Mouse (Mus musculus) limb, embryonic 11.5 days (tissue): Measurements from ENCODE around the gene Arid1a. TPM values are rescaled to one million over a fixed set of nuclear protein-coding genes. Genes with fewer than 3 reads are reported as not detected.

Source experiments
- ATAC-seq: fragments of 200-750 bp; cut with Nextera tagmentation; 2 replicates; pipeline ENCODE4 v1.8.0; 2017; ENCODE audit warnings: low read depth; ENCODE audit not compliant: insufficient number of reproducible peaks, low FRiP score, low TSS enrichment
- DNase-seq: peaks from one replicate; pipeline ENCODE4 v3.0.0-alpha.2; 2015; ENCODE audit warnings: low spot score
- H3K27ac ChIP-seq: fragments of 300-500 bp; sonication (generic); replicated peaks from 2 replicates; pipeline ENCODE4 v1.5.1; 2014; ENCODE audit warnings: low read depth, mild to moderate bottlenecking, low read length
- H3K27me3 ChIP-seq: fragments of 300-500 bp; sonication (generic); 2 replicates; pipeline ENCODE4 v1.6.1; 2014; ENCODE audit warnings: mild to moderate bottlenecking, low read length, mixed read lengths; ENCODE audit not compliant: control insufficient read depth, insufficient read depth
- H3K36me3 ChIP-seq: fragments of 300-500 bp; sonication (generic); 2 replicates; pipeline ENCODE4 v1.6.1; 2014; ENCODE audit warnings: mild to moderate bottlenecking, low read length, moderate library complexity, mixed read lengths; ENCODE audit not compliant: control insufficient read depth, insufficient read depth
- H3K4me1 ChIP-seq: fragments of 300-500 bp; sonication (generic); 2 replicates; pipeline ENCODE4 v1.6.1; 2014; ENCODE audit warnings: low read length, mixed read lengths; ENCODE audit not compliant: control insufficient read depth, insufficient read depth
- H3K4me2 ChIP-seq: fragments of 300-500 bp; sonication (generic); 2 replicates; pipeline ENCODE4 v1.6.1; 2014; ENCODE audit warnings: low read depth, mild to moderate bottlenecking, moderate library complexity; ENCODE audit not compliant: severe bottlenecking
- H3K4me3 ChIP-seq: fragments of 300-500 bp; sonication (generic); 2 replicates; pipeline ENCODE4 v1.5.1; 2014; ENCODE audit warnings: low read depth, low read length
- H3K9ac ChIP-seq: fragments of 300-500 bp; sonication (generic); 2 replicates; pipeline ENCODE4 v1.6.1; 2014; ENCODE audit warnings: mild to moderate bottlenecking, low read length
- H3K9me3 ChIP-seq: fragments of 300-500 bp; sonication (generic); 2 replicates; pipeline ENCODE4 v1.6.1; 2016; ENCODE audit warnings: low read length; ENCODE audit not compliant: control insufficient read depth
- WGBS: fragments of 180-500 bp; shearing (Covaris S2); extraction: QIAGEN DNeasy Blood & Tissue Kit; methylation state at CpG from one replicate; pipeline ENCODE4 v1.1.7; 2014; 5-methylcytosine and 5-hydroxymethylcytosine counted together
- polyA plus RNA-seq: library from polyadenylated mRNA; unstranded; fragments of >200 nt; fragmentation: Nextera tagmentation; extraction: Ambion mirVana; gene quantifications from 2 replicates; pipeline ENCODE4 v1.2.1, GENCODE M21; 2014

Arid1a gene
- polyA plus RNA-seq, 1 experiment from 2014 or later, result 46.2 TPM

GRCm38 (mm10) chr4:133674331-133674695 lies 82.3 kb downstream of the Arid1a start:
- Histone ChIP-seq H3K27me3 (no peaks in the 10 kb centered on the region), H3K36me3 (peaks cover 3% of the 10 kb centered on the region; the same call in 1 of the 2 replicates), H3K4me1 (peaks cover 10% of the 10 kb centered on the region), H3K4me2 (no peak overlapping the region), H3K4me3 (no peak overlapping the region), H3K9me3 (no peaks in the 10 kb centered on the region), H3K9ac (0 out of 2 replicates have a peak overlapping the region, but pooled peaks have one; percentile 24), H3K27ac (no peak overlapping the region)
- no peak for DNase-seq
- 67% methylated on average over 8 of the region's 8 CpGs for WGBS
- no peak for ATAC-seq

DNA sequence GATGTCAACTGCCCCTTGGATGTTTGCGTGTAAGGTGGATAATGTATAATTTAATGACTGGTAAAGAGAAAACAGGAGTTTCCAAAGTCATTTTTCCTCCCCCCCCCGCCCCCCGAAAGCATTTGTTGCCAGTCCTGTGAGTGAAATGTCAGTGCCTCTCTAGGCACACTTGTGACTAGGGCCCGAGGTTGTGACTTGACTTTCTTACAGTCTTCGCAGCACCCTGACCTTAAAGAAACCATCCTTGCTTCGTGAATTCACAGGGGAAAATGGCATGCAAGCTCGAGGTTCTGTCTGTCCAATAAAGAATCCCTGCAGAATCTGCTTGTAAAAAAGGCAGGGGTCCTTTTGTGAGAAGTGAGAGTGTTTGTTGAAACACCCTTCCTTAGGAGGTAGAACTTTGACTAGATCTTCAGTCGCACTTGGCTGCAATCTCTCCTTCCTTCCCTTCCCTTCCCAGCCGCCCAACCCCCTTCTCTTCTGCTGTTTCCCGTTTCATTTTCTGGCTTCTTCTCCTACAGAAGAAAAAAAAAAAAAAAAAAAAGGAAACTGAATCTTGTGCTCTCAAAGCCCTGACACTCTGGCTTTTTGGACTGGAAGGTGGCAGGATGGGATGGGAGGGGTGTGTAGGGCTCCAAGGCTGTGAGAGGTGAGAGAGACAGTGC lies 82.8 kb downstream of the Arid1a start:
- Histone ChIP-seq H3K9me3 (no peaks in the 10 kb centered on the region), H3K4me1 (peaks cover 10% of the 10 kb centered on the region), H3K4me3 (no peak overlapping the region), H3K9ac (0 out of 2 replicates have a peak overlapping the region, but pooled peaks have one; percentile 24), H3K27ac (no peak overlapping the region), H3K27me3 (no peaks in the 10 kb centered on the region), H3K36me3 (peaks cover 3% of the 10 kb centered on the region; the same call in 1 of the 2 replicates), H3K4me2 (no peak overlapping the region)
- ATAC-seq (no peak), DNase-seq (no peak)
- WGBS, result 37% methylated on average over 10 of the region's 10 CpGs

GRCm38 (mm10) chr4:133672845-133673647 lies 83.5 kb downstream of the Arid1a start:
- no peak for DNase-seq
- peak overlapping the region; percentile 75 for H3K4me2 ChIP-seq
- H3K4me1 ChIP-seq, result peaks cover 10% of the 10 kb centered on the region
- no peaks in the 10 kb centered on the region for H3K27me3 ChIP-seq
- H3K9me3 ChIP-seq, result no peaks in the 10 kb centered on the region
- ATAC-seq, result 0 out of 2 replicates have a peak, but pooled peaks have one; percentile 5
- H3K9ac ChIP-seq, result peak overlapping the region; percentile 76
- WGBS, result 1% methylated on average over 24 of the region's 24 CpGs
- H3K27ac ChIP-seq, result peak overlapping the region; percentile 90
- no peaks in the 10 kb centered on the region; the same call in 1 of the 2 replicates for H3K36me3 ChIP-seq
- H3K4me3 ChIP-seq, result peak overlapping the region; percentile 77

GRCm38 (mm10) chr4:133671881-133672844 lies 84.4 kb downstream of the Arid1a start, which contains the start of gene Pigv:
TSS of gene Pigv (minus strand) at chr4:133672647.
- H3K36me3 ChIP-seq, result no peaks in the 10 kb centered on the region; the same call in 1 of the 2 replicates
- H3K4me3 ChIP-seq, result peak within 1 kb of the TSS; percentile 77
- no peaks in the 10 kb centered on the region for H3K9me3 ChIP-seq
- H3K4me2 ChIP-seq, result peak within 1 kb of the TSS; percentile 75
- peaks cover 10% of the 10 kb centered on the region for H3K4me1 ChIP-seq
- DNase-seq, result peak; percentile 96
- H3K9ac ChIP-seq, result peak within 1 kb of the TSS; percentile 76
- no peaks in the 10 kb centered on the region for H3K27me3 ChIP-seq
- under 1% methylated on average over 75 of the region's 76 CpGs for WGBS
- peak within 1 kb of the TSS; percentile 90 for H3K27ac ChIP-seq
- ATAC-seq, result peak; percentile 88

- ATAC-seq, result 0 out of 2 replicates have a peak, but pooled peaks have one; percentile 1
- 5% methylated on average over 13 of the region's 13 CpGs for WGBS
- H3K36me3 ChIP-seq, result no peaks in the 10 kb centered on the region; the same call in 1 of the 2 replicates
- peak; percentile 91 for DNase-seq
- H3K9ac ChIP-seq, result peak overlapping the region; percentile 76; the same call in 1 of the 2 replicates
- no peaks in the 10 kb centered on the region for H3K27me3 ChIP-seq
- H3K4me3 ChIP-seq, result peak overlapping the region; percentile 77
- H3K4me1 ChIP-seq, result peaks cover 10% of the 10 kb centered on the region
- H3K27ac ChIP-seq, result peak overlapping the region; percentile 90
- no peaks in the 10 kb centered on the region for H3K9me3 ChIP-seq
- peak overlapping the region; percentile 75 for H3K4me2 ChIP-seq
These were observed 85.2 kb downstream of the Arid1a start for GRCm38 (mm10) chr4:133671184-133671880.

DNA sequence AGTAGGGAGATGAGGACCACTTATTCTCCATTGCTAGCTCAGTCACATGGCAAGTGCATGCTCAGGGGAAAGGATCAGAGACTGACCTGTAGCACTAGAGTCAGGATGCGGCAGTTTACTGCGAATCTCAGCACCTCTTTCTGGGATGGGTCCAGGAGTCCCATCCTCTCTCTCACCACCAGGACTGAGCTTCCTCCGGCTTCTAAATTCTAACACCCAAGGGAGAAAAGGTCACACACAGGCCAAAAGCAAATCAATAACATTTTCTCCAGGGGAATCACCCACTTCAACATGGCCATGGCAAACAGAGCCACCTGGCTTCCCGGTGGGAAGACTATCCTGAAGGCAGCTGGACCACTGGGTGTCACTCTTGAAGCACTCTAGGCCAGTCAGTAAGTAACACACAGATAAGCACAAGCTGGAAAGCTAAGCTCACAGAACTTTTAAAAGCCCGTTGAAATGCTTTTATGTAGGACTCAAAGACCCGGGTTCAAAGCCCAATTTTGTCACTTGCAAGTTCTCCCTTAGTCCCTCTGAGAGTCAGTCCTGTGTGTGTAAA lies 86.8 kb downstream of the Arid1a start:
- no peak overlapping the region for H3K4me2 ChIP-seq
- H3K9me3 ChIP-seq, result no peaks in the 10 kb centered on the region
- no peaks in the 10 kb centered on the region; the same call in 1 of the 2 replicates for H3K36me3 ChIP-seq
- peaks cover 9% of the 10 kb centered on the region for H3K4me1 ChIP-seq
- ATAC-seq (no peak), DNase-seq (no peak)
- no peak overlapping the region for H3K4me3 ChIP-seq
- 67% methylated on average over 6 of the region's 6 CpGs for WGBS
- no peaks in the 10 kb centered on the region for H3K27me3 ChIP-seq
- H3K27ac ChIP-seq, result no peak overlapping the region
- no peak overlapping the region for H3K9ac ChIP-seq

DNA sequence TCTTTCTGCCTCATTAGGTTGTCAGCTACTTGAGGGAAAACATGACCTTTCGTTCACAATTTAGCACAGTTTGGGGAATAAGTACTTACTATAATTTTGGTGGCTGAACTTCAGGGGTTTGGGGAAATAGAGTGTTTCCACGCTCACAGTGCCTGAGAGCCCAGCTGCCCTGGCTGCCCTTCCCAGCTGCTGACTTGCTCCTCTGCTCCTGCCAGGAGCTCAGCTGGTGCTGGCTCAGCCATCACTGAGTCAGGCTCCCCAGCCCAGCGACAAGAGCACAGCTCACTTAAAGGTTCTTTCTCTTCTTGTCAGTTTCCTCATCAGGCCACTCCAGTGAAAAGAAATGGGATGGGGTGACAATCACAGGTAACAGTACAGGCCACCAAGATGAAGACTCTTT lies 88.0 kb downstream of the Arid1a start:
- WGBS, result 83% methylated on average over 3 of the region's 3 CpGs
- Histone ChIP-seq H3K36me3 (no peaks in the 10 kb centered on the region; the same call in 1 of the 2 replicates), H3K4me2 (no peak overlapping the region), H3K27ac (no peak overlapping the region), H3K9ac (peak overlapping the region; percentile 30; the same call in 1 of the 2 replicates), H3K4me3 (no peak overlapping the region), H3K27me3 (no peaks in the 10 kb centered on the region), H3K4me1 (peaks cover 9% of the 10 kb centered on the region), H3K9me3 (no peaks in the 10 kb centered on the region)
- DNase-seq (no peak), ATAC-seq (no peak)
